Mouse (Mus musculus): Measurements from ENCODE around the gene Msantd1. TPM values are rescaled to one million over a fixed set of nuclear protein-coding genes. Genes with fewer than 3 reads are reported as not detected.

The Msantd1 gene
- total RNA-seq, 4 experiments from 2014 or later = 3.9 to 6.6 (median 4.1) TPM

DNA sequence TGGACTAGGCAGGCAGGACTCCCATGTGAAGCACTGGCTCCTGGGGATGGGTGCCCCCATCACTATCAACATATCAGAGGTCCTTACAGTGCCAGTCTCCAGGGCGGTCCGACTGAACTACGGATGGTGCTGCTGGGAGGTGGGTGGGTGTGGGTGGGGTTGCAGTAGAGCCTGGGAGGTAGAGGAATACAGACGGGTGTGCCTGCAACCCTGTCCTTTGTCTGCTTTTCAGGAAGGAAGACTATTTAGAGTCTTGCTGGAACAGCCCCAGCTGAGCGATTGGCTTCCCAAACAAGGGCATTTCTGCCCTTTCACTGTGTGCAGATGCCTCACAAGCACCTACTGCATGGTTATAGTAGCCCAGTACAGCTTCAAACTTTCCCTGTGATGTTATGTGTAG, 60.6 kb downstream of the Msantd1 start:
- no peak for DNase-seq (ENCODE audit: low spot score in 2 of 2)

DNA sequence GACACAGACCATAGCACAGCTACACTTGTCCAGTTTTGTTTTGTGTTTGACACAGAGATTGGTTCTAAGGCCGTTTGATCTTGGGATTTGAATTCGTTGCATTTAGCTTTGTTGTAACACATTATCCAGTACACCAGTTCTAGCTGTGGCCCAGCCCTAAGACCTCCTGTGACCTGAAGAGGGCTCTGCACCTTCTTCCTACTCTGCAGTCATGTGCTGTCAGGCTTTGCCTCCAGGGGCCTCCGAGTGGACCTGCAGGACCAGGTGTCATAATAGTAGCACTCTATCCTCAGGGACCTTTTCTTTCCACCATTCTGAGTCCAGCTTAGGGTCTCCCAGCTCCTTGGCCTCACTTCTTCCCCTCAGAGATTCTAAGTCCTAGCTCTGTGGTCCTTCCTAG, 64.7 kb downstream of the Msantd1 start:
- DNase-seq (ENCODE audit: low spot score in 2 of 2) = no peak

Other genes starting within 250 kb of the Msantd1 start
- gene Nop14, start 247.9 kb upstream of the Msantd1 start, total RNA-seq (2022) = 10 to 100 TPM; 15.8 to 20.0 (median 16.4) TPM
- 1 to 10 TPM; 5.1 to 5.7 (median 5.5) TPM for gene Grk4, start 247.6 kb upstream of the Msantd1 start, total RNA-seq (2022)
- gene Htt, start 146.3 kb upstream of the Msantd1 start, total RNA-seq (2022) = 10 to 100 TPM; 74.6 to 88.4 (median 78.5) TPM
- 10 to 100 TPM; 43.3 to 59.1 (median 45.4) TPM for gene Rgs12, start 41.4 kb downstream of the Msantd1 start, total RNA-seq (2022)
- under 1 TPM; 0.39 to 0.95 (median 0.66) TPM for gene Hgfac, start 133.5 kb downstream of the Msantd1 start, total RNA-seq (2022)
- gene Dok7, start 148.8 kb downstream of the Msantd1 start, total RNA-seq (2022) = 10 to 100 TPM; 21.8 to 27.7 (median 24.6) TPM
- gene Lrpap1, start 197.8 kb downstream of the Msantd1 start, total RNA-seq (2022) = 100 to 1,000 TPM; 121 to 171 (median 135) TPM

All from left cerebral cortex, adult 8-10 months (tissue).